Mouse (Mus musculus) neural tube, embryonic 14.5 days (tissue): ENCODE measurements around the gene Tpt1. TPM values are rescaled to one million over a fixed set of nuclear protein-coding genes. Genes with fewer than 3 reads are reported as not detected.
"Not testable (repeated sequence)": the region's sequence is repeated elsewhere in the genome, so short reads cannot be mapped to it uniquely, and the experiment has no call there.

Experiments used
- ATAC-seq: fragments of 200-750 bp; cut with Nextera tagmentation; 2 replicates; pipeline ENCODE4 v1.8.0; 2017; ENCODE audit warnings: low read depth, mild to moderate bottlenecking, moderate TSS enrichment, moderate library complexity
- H3K27ac ChIP-seq: fragments of 300-500 bp; sonication (generic); 2 replicates; pipeline ENCODE4 v1.5.1; 2014; ENCODE audit warnings: low read depth, mild to moderate bottlenecking, control low read depth, low read length, moderate library complexity, mixed read lengths
- H3K27me3 ChIP-seq: fragments of 300-500 bp; sonication (generic); 2 replicates; pipeline ENCODE4 v1.6.1; 2014; ENCODE audit warnings: low read length; ENCODE audit not compliant: control insufficient read depth, insufficient read depth
- H3K36me3 ChIP-seq: fragments of 300-500 bp; sonication (generic); 2 replicates; pipeline ENCODE4 v1.6.1; 2014; ENCODE audit warnings: low read length, mixed read lengths; ENCODE audit not compliant: control insufficient read depth, insufficient read depth
- H3K4me1 ChIP-seq: fragments of 300-500 bp; sonication (generic); 2 replicates; pipeline ENCODE4 v1.6.1; 2014; ENCODE audit warnings: low read length; ENCODE audit not compliant: control insufficient read depth, insufficient read depth
- H3K4me2 ChIP-seq: fragments of 300-500 bp; sonication (generic); 2 replicates; pipeline ENCODE4 v1.6.1; 2014; ENCODE audit warnings: mild to moderate bottlenecking, low read depth, low read length, control low read depth
- H3K4me3 ChIP-seq: fragments of 300-500 bp; sonication (generic); 2 replicates; pipeline ENCODE4 v1.5.1; 2014; ENCODE audit warnings: low read depth, low read length, control low read depth, mixed read lengths
- H3K9ac ChIP-seq: fragments of 300-500 bp; sonication (generic); replicated peaks from 2 replicates; pipeline ENCODE4 v1.6.1; 2014; ENCODE audit warnings: low read depth, mild to moderate bottlenecking, control low read depth, low read length, mixed read lengths
- H3K9me3 ChIP-seq: fragments of 300-500 bp; sonication (generic); 2 replicates; pipeline ENCODE4 v1.6.1; 2016; ENCODE audit warnings: low read length; ENCODE audit not compliant: control insufficient read depth
- WGBS: fragments of 180-500 bp; shearing (Covaris S2); extraction: QIAGEN DNeasy Blood & Tissue Kit; methylation state at CpG from one replicate; pipeline ENCODE4 v1.1.7; 2014; 5-methylcytosine and 5-hydroxymethylcytosine counted together
- polyA plus RNA-seq: library from polyadenylated mRNA; unstranded; fragments of >200 nt; fragmentation: Nextera tagmentation; extraction: Ambion mirVana; gene quantifications from 2 replicates; pipeline ENCODE4 v1.2.1, GENCODE M21; 2014

Gene Tpt1
- polyA plus RNA-seq, 1 experiment from 2014 or later: 788 TPM

- H3K9me3 ChIP-seq: no peaks in the 10 kb centered on the region
- H3K4me2 ChIP-seq: no peak overlapping the region
- H3K9ac ChIP-seq: no peak overlapping the region
- 85% methylated on average over 9 of the region's 9 CpGs for WGBS
- H3K27ac ChIP-seq: no peak overlapping the region
- no peaks in the 10 kb centered on the region for H3K36me3 ChIP-seq
- no peaks in the 10 kb centered on the region for H3K4me1 ChIP-seq
- ATAC-seq: no peak
- no peak overlapping the region for H3K4me3 ChIP-seq
- H3K27me3 ChIP-seq: no peaks in the 10 kb centered on the region
These were observed 21.9 kb downstream of the Tpt1 start for GRCm38 (mm10) chr14:75866706-75867333.

DNA sequence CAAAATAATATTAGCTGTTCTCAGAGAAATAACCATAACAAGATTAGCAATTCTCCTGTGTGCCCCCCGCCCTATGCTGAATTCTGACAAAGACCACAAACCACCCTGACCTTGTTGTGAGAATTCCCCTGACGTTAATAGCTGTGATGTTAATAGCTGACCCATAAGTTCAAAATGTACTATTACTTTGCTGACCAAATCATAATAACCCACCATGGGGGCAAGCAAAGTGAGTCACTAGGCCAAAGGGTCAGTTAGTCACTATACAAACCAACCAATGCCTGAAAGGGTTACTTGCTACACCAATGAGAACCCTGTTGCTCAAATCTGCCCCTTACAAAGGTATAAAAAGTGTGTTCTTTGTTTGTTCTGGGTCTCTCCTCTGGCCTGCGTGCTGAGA lies 23.1 kb downstream of the Tpt1 start:
- not testable (repeated sequence) for H3K9me3 ChIP-seq, H3K4me2 ChIP-seq, ATAC-seq, H3K4me1 ChIP-seq, H3K9ac ChIP-seq, H3K27me3 ChIP-seq, H3K36me3 ChIP-seq, H3K27ac ChIP-seq, H3K4me3 ChIP-seq
- 67% methylated on average over 3 of the region's 3 CpGs for WGBS

DNA sequence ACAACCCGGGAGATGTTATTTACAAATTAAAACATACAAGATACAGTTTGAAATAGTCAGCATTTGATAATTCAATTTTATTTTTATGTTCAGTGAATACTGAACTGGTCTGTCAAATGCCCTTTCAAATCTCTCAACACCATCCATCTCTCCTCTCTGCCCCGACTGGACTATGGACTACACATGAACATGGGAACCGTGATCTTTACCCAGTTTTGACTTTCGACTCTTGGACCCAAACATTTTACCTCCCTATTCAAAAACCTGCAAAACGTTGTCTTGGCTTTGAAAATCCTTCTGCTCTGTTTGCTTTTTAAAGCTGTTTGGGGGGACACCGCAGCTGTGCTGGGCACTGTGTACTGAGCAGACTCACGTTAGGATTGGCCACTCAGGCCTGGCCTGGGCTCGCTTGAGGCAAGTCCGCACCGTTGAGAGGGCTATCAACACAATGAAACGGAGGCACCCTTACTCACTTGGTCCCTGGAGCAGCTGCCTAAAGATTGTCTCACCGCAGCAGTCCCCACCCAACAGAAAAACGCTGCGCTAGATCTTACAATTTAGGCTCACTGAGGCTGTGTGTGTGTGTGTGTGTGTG lies 25.0 kb downstream of the Tpt1 start:
- H3K36me3 ChIP-seq: no peaks in the 10 kb centered on the region
- no peak overlapping the region for H3K9ac ChIP-seq
- H3K27ac ChIP-seq: no peak overlapping the region
- H3K4me1 ChIP-seq: no peaks in the 10 kb centered on the region
- H3K4me3 ChIP-seq: no peak overlapping the region
- no peaks in the 10 kb centered on the region for H3K27me3 ChIP-seq
- 69% methylated on average over 14 of the region's 14 CpGs for WGBS
- H3K4me2 ChIP-seq: no peak overlapping the region
- no peaks in the 10 kb centered on the region for H3K9me3 ChIP-seq
- no peak for ATAC-seq

GRCm38 (mm10) chr14:75870631-75871030 lies 25.7 kb downstream of the Tpt1 start:
- WGBS: 25% methylated on average over 9 of the region's 10 CpGs
- Histone ChIP-seq H3K4me1 (no peaks in the 10 kb centered on the region), H3K27me3 (no peaks in the 10 kb centered on the region), H3K4me3 (no peak overlapping the region), H3K9me3 (no peaks in the 10 kb centered on the region), H3K4me2 (peak overlapping the region; percentile 26; the same call in 1 of the 2 replicates), H3K27ac (no peak overlapping the region), H3K9ac (no peak overlapping the region), H3K36me3 (no peaks in the 10 kb centered on the region)
- ATAC-seq: peak; percentile 68

DNA sequence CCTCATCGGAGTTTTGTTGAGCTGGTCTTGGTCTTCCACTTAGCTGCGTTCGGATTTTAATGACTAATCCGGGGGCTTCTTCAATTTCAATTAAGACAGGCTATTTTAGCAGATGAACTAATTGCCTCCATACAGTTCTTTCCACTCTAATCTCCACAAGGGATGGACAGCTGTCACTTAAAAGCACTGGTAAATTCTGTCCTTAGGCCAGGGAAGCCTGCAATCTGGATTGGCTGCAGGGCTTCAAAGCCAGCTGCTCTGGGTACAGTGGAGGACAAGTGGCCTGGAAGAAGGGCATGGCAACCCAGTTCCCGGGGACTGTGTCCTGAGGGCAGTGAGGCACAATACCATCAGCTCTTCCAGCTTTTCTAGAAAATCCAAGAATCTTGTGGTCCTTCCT lies 26.2 kb downstream of the Tpt1 start:
- H3K4me2 ChIP-seq: no peak overlapping the region

DNA sequence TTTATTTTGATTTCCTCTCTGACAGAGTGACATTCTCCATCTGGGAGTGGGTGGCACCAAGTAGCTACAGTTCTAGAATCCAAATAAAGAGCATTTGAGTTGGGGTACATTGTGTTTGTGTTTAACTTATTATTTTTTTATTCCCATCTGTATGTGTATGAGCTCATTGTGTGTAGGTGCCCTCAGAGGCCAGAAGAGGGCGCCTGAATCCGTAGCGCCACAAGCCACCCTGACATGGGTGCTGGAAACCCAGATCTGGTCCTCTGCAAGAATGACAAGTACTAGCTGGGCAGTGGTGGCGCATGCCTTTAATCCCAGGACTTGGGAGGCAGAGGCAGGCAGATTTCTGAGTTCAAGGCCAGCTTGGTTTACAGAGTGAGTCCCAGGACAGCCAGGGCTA lies 26.9 kb downstream of the Tpt1 start:
- no peak for ATAC-seq
- Histone ChIP-seq H3K27me3 (no peaks in the 10 kb centered on the region), H3K9ac (no peak overlapping the region), H3K4me2 (no peak overlapping the region), H3K27ac (no peak overlapping the region), H3K9me3 (no peaks in the 10 kb centered on the region), H3K4me3 (no peak overlapping the region), H3K4me1 (no peaks in the 10 kb centered on the region), H3K36me3 (no peaks in the 10 kb centered on the region)
- 90% methylated on average over 4 of the region's 4 CpGs for WGBS

More for the DNA sequence above, 26.2 kb downstream of the Tpt1 start:
- 16% methylated on average over 5 of the region's 5 CpGs for WGBS
- no peak overlapping the region for H3K27ac ChIP-seq
- H3K27me3 ChIP-seq: no peaks in the 10 kb centered on the region
- peak; percentile 41; the same call in 1 of the 2 replicates for ATAC-seq
- H3K4me1 ChIP-seq: no peaks in the 10 kb centered on the region
- H3K9me3 ChIP-seq: no peaks in the 10 kb centered on the region
- no peaks in the 10 kb centered on the region for H3K36me3 ChIP-seq
- no peak overlapping the region for H3K4me3 ChIP-seq
- no peak overlapping the region for H3K9ac ChIP-seq

- Histone ChIP-seq H3K4me3 (no peak overlapping the region), H3K4me2 (no peak overlapping the region), H3K36me3 (no peaks in the 10 kb centered on the region), H3K27me3 (no peaks in the 10 kb centered on the region), H3K27ac (no peak overlapping the region), H3K9me3 (no peaks in the 10 kb centered on the region), H3K4me1 (no peaks in the 10 kb centered on the region), H3K9ac (no peak overlapping the region)
- 89% methylated on average over 9 of the region's 9 CpGs for WGBS
- no peak for ATAC-seq
These were observed 28.7 kb downstream of the Tpt1 start for GRCm38 (mm10) chr14:75873612-75874011.

DNA sequence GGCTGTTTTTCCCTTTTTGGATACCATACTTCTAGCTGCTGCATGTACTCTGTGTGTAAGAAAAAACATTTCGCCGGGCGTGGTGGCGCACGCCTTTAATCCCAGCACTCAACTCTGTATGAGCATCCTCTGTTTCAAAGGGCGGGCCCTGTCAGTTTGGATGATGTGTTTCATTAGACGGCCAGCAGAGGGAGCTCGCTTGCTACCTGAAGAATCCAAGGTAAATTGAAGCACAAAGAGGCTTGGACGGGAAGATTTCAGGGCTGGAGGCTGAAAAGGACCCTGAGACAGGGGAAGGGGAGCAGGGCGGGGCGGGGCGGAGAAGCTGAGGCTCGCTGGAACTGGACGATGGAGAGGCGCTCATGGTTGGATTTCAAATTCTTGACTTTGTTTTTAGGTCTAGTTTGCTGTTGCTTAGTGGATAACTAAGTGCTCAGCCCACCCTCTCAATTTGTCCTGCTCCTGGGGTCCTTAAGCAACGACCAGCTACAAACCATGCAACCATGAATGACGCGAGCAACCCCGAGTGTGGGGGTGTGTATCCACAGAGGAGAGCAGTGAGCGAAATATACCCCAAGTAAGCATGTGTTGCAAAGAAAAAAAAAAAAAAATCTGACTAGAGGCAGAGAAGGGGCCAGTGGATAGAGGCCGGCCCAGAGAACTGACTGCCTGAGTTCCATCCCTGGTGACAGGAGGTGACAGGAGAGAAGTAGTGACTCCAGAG lies 31.6 kb downstream of the Tpt1 start:
- Histone ChIP-seq H3K9ac (0 out of 2 replicates have a peak overlapping the region, but pooled peaks have one; percentile 16), H3K36me3 (no peaks in the 10 kb centered on the region), H3K9me3 (no peaks in the 10 kb centered on the region), H3K27me3 (no peaks in the 10 kb centered on the region), H3K4me2 (peak overlapping the region; percentile 29; the same call in 1 of the 2 replicates), H3K4me1 (no peaks in the 10 kb centered on the region), H3K4me3 (no peak overlapping the region), H3K27ac (no peak overlapping the region)
- 16% methylated on average over 21 of the region's 21 CpGs for WGBS
- ATAC-seq: peak; percentile 75

DNA sequence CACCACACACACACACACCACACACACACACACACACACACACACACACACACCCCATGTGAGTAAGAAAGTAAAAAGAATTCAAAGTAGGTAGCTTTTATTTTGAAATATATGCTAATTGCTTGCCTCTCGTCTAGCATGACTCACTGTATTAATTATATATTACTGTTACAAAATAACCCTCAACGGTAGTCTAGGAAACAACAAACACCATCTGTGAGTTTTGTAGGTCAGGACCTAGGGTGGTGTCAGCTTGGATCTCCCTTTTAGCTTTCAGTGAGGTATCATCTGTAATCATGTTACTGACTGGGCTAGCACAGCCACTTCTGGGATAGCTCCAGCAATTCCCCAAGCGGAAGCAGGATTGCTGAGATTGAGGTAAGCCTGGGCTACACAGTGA lies 32.4 kb downstream of the Tpt1 start:
- whole genome bisulfite sequencing: 61% methylated on average over 3 of the region's 3 CpGs
- H3K36me3 ChIP-seq: no peaks in the 10 kb centered on the region
- no peak overlapping the region for H3K4me3 ChIP-seq
- H3K4me2 ChIP-seq: no peak overlapping the region
- 0 out of 2 replicates have a peak, but pooled peaks cover 3% of the 10 kb centered on the region for H3K4me1 ChIP-seq
- H3K9ac ChIP-seq: no peak overlapping the region
- no peaks in the 10 kb centered on the region for H3K27me3 ChIP-seq
- H3K9me3 ChIP-seq: no peaks in the 10 kb centered on the region
- H3K27ac ChIP-seq: no peak overlapping the region
- no peak for ATAC-seq
